Mouse (Mus musculus): ENCODE results near the gene Hspa1l.

DNA sequence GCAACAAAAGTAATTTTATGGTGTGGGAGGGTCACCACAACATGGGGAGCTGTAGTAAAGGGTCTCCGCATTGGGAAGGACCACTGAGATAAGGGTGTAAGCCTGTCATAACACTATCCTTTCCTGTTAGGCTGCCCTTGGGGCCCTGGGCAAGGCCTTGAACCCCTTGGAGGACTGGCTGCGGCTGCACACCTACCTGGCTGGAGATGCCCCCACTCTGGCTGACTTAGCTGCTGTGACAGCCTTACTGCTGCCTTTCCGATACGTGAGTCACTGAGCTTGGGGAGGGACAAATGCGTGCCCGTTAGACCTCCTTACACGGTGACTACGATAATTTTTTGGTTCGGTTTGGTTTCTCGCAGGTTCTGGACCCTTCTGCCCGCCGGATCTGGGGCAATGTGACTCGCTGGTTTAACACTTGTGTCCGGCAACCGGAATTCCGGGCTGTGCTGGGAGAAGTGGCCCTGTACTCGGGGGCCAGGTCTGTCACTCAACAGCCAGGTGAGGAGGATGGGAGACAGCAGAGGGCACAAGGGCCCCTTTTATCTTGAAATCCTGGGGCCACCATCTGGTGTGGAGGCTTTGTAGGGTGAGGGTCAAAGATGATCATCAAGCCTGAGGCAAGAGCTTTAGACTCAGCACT is 31.7 kb downstream of the Hspa1l start:
- TF ChIP-seq POLR2A (IDR thresholded peaks at IDR 0.05; ENCODE audit: insufficient read depth, low read length) (no peak), CTCF (IDR thresholded peaks at IDR 0.05; ENCODE audit: low read depth, low read length) (no peak)

All from ES-Bruce4 (cell line).